Mouse (Mus musculus) testis, adult 2 months (tissue): ENCODE results near the gene Tmem79.

Experiments used
- CTCF ChIP-seq: fragments of 200-500 bp; IDR thresholded peaks from 2 replicates; pipeline ENCODE4 v1.5.1; 2012; ENCODE audit warnings: low read depth, mild to moderate bottlenecking, inconsistent platforms, low read length, moderate library complexity; ENCODE audit not compliant: control insufficient read depth, insufficient read depth, insufficient replicate concordance
- POLR2A ChIP-seq: fragments of 200-500 bp; IDR thresholded peaks from 2 replicates; pipeline ENCODE4 v1.6.1; 2012; ENCODE audit warnings: low read depth, mild to moderate bottlenecking, inconsistent platforms, low read length, moderate library complexity; ENCODE audit not compliant: control insufficient read depth

GRCm38 (mm10) chr3:88335436-88336053, 403 bp downstream of the Tmem79 start:
- TF ChIP-seq CTCF (no peak), POLR2A (no peak)
